Mouse (Mus musculus) ES-E14 (cell line): Measurements from ENCODE around the gene Atp5b. TPM values are rescaled to one million over a fixed set of nuclear protein-coding genes. Genes with fewer than 3 reads are reported as not detected.

Source experiments
- DNase-seq: peaks from one replicate; pipeline ENCODE4 v3.0.0-alpha.2; 2013; ENCODE audit warnings: low read depth, low spot score
- H3K27ac ChIP-seq: 2 replicates; pipeline ENCODE4 v1.5.1; 2012; ENCODE audit warnings: low read depth, mild to moderate bottlenecking, low read length, moderate library complexity, mixed read lengths; ENCODE audit not compliant: poor library complexity, insufficient read depth, severe bottlenecking
- H3K36me3 ChIP-seq: 2 replicates; pipeline ENCODE4 v1.6.1; 2012; ENCODE audit warnings: mild to moderate bottlenecking, low read length, moderate library complexity, mixed read lengths; ENCODE audit not compliant: control insufficient read depth, poor library complexity, insufficient read depth, severe bottlenecking
- H3K4me1 ChIP-seq, 2 experiments: fragments of 150-350 bp in 1 of 2; sonication (generic) in 1 of 2; 2 replicates each; pipeline ENCODE4 v1.6.1; 2012; ENCODE audit warnings: low read length in 2 of 2, mild to moderate bottlenecking in 1 of 2, mixed read lengths in 1 of 2; ENCODE audit not compliant: control insufficient read depth in 2 of 2, insufficient read depth in 2 of 2, poor library complexity in 1 of 2
- H3K4me3 ChIP-seq, 2 experiments: fragments of 150-350 bp in 1 of 2; sonication (generic) in 1 of 2; 2 replicates each; pipeline ENCODE4 v1.5.1; 2012; ENCODE audit warnings: low read length in 2 of 2, low read depth in 1 of 2, mild to moderate bottlenecking in 1 of 2, mixed read lengths in 1 of 2; ENCODE audit not compliant: insufficient read depth in 1 of 2, poor library complexity in 1 of 2, severe bottlenecking in 1 of 2
- H3K9ac ChIP-seq: 2 replicates; pipeline ENCODE4 v1.6.1; 2012; ENCODE audit warnings: low read depth, mild to moderate bottlenecking, low read length, mixed read lengths; ENCODE audit not compliant: poor library complexity, insufficient read depth, severe bottlenecking
- H3K9me3 ChIP-seq: fragments of 150-350 bp; sonication (generic); 2 replicates; pipeline ENCODE4 v1.6.1; 2012; ENCODE audit warnings: low read depth, mild to moderate bottlenecking, low read length; ENCODE audit not compliant: control insufficient read depth, insufficient read depth
- CHD2 ChIP-seq: IDR thresholded peaks from 2 replicates; pipeline ENCODE4 v1.6.1; 2014; ENCODE audit warnings: mild to moderate bottlenecking, low read depth, low read length, inconsistent platforms
- HCFC1 ChIP-seq: IDR thresholded peaks from 2 replicates; pipeline ENCODE4 v1.6.1; 2012; ENCODE audit warnings: low read length, inconsistent platforms, borderline replicate concordance; ENCODE audit not compliant: insufficient read depth
- MAFK ChIP-seq: IDR thresholded peaks from 2 replicates; pipeline ENCODE4 v1.6.1; 2014; ENCODE audit warnings: mild to moderate bottlenecking, low read depth, low read length, inconsistent platforms; ENCODE audit not compliant: insufficient read depth
- ZC3H11A ChIP-seq: IDR thresholded peaks from 2 replicates; pipeline ENCODE4 v1.6.1; 2012; ENCODE audit warnings: low read depth, mild to moderate bottlenecking, inconsistent platforms, low read length, borderline replicate concordance
- ZNF384 ChIP-seq: IDR thresholded peaks from 2 replicates; pipeline ENCODE4 v1.6.1; 2012; ENCODE audit warnings: low read depth, low read length, inconsistent platforms
- in situ Hi-C, 2 experiments: fragments of 600-800 bp; cut with MboI; formaldehyde crosslinking; loops; one replicate each; pipeline ENCODE4 v1.15.1; 2025; ENCODE audit warnings: low sequenced_read_pairs in 2 of 2, inconsistent platforms in 1 of 2; ENCODE audit not compliant: unreplicated experiment in 2 of 2
- total RNA-seq: library from RNA; depleted of rRNA; stranded (reverse); fragments of 300-350 nt; gene quantifications from 2 replicates; pipeline ENCODE4 v1.2.3, GENCODE M21; 2012

The Atp5b gene
- total RNA-seq, 1 experiment: 2,075 TPM

DNA sequence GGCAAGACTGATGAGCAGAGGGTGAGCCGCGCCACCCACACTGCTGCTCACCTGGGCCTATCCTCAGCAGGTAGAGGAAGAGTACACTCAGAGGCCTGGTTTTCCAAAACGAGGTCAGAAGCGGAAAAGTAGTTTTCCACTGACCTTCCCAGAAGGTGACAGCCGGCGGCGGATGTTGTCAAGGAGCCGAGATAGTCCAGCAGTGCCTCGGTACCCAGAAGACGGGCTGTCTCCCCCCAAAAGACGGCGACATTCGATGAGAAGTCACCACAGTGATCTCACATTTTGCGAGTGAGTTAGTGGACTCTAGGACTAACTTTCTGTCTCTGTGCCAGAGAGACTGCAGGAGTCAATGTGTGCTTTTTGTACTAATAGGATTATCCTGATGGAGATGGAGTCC, 42.9 kb downstream of the Atp5b start:
- H3K36me3 ChIP-seq: peaks cover 74% of the 10 kb centered on the region
- H3K9me3 ChIP-seq: no peaks in the 10 kb centered on the region
- H3K4me1 ChIP-seq: peaks cover 0 to 9% of the 10 kb centered on the region in 2 experiments; a peak in 2 of 4 replicates
- H3K27ac ChIP-seq: no peak overlapping the region
- H3K9ac ChIP-seq: no peak overlapping the region
- no peak overlapping the region for H3K4me3 ChIP-seq
- no peak for DNase-seq
- TF ChIP-seq CHD2: no peak
- TF ChIP-seq ZC3H11A: no peak
- in situ Hi-C loops: no loop called here

DNA sequence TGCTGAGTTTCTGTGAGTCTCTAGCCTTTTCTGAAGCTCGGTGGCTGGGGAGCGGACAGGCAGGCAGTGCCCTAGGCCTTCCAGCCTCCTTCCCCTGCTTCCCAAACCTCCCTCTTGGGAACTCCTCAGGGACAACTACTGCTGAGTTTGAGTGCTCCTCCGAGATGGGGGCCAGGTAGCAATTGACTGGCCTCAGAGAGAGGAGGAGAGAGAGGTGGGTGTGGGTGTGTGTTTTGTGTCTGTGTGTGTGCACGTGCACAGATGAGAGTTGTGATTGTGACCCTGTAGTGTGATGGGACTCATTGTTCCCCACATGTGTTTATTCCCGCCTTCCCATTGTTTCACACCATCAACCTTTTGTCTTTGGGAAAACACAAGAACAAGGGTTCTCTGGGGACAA, 44.4 kb downstream of the Atp5b start:
- in situ Hi-C loops: no loop called here
- peaks cover 0 to 11% of the 10 kb centered on the region in 2 experiments; a peak in 2 of 4 replicates for H3K4me1 ChIP-seq
- no peaks in the 10 kb centered on the region for H3K9me3 ChIP-seq
- H3K4me3 ChIP-seq: no peak overlapping the region
- no peak overlapping the region for H3K9ac ChIP-seq
- H3K36me3 ChIP-seq: peaks cover 73% of the 10 kb centered on the region
- no peak for DNase-seq
- TF ChIP-seq ZNF384: no peak
- no peak overlapping the region for H3K27ac ChIP-seq

DNA sequence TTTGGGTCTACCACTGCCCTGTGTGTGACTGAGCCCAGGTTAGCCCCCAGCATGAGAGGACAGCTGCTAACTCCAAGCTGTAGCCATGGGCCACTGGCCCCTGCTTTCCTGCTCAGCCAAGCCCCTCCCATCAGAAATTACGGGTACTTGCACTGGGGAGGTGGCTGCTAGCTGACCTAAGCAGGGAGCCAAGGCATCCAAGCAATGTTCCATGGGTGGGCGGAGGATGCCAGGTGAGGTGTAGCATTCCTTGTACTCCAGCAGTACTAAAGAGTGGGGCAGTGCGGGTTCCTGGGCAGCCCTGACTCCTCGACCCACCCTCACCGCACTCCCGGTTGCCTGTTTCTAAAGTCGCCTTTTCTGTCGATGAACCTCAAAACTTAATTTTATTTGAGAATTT, 45.1 kb downstream of the Atp5b start:
- peaks cover 68% of the 10 kb centered on the region for H3K36me3 ChIP-seq
- TF ChIP-seq MAFK (no peak), HCFC1 (no peak), ZNF384 (no peak), ZC3H11A (no peak), CHD2 (no peak)
- DNase-seq: no peak
- H3K4me3 ChIP-seq: no peak overlapping the region
- H3K9me3 ChIP-seq: no peaks in the 10 kb centered on the region
- in situ Hi-C loops: no loop called here
- H3K4me1 ChIP-seq: peaks cover 0 to 11% of the 10 kb centered on the region in 2 experiments; a peak in 2 of 4 replicates
- no peak overlapping the region for H3K9ac ChIP-seq
- H3K27ac ChIP-seq: no peak overlapping the region

DNA sequence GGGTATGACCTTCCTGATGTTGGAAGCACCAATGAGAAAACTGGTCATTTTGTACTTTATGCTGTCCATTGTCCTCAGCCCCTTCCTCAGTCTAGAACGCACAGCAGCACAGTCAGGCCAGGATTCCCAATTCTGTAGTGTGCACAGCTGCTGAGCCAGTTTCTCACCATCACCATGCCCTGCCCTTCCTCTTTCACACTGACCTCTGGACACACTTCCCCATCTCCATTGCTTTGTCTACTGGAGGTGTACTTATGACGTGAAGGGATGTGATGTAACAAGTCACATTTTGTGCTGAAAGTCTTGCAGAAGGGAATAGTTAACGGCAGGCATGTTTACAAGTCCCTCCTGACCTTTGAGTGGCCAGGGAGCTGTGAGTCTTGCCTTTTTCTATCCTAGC, 48.2 kb downstream of the Atp5b start:
- Histone ChIP-seq H3K9ac (no peak overlapping the region), H3K4me1 (peaks cover 0 to 15% of the 10 kb centered on the region in 2 experiments; a peak in 2 of 4 replicates), H3K27ac (no peak overlapping the region), H3K9me3 (no peaks in the 10 kb centered on the region), H3K36me3 (peaks cover 43% of the 10 kb centered on the region), H3K4me3 (no peak overlapping the region)
- in situ Hi-C loops: no loop called here
- TF ChIP-seq HCFC1: no peak
- no peak for TF ChIP-seq ZC3H11A
- TF ChIP-seq ZNF384: no peak
- no peak for TF ChIP-seq MAFK
- no peak for DNase-seq

DNA sequence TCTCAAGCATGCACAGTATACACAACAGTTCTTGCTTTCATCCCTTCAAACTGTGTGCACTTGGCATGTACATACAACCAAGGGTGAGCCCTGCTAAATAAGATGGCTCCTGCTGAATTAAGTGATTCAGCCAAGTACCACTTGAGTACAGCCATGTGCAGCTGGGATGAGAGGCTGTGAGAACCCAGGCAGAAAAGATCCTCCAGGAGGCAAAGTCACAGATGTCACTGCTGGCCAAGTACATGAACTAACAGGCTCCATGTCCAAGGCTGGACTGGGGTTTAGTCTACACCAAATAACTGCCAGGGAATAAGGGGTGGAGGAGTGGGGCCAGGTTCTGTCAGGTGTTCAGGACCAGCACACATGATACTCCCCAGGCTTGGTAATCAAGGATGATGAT, 48.7 kb downstream of the Atp5b start:
- no peak overlapping the region for H3K9ac ChIP-seq
- DNase-seq: no peak
- peaks cover 38% of the 10 kb centered on the region for H3K36me3 ChIP-seq
- H3K27ac ChIP-seq: no peak overlapping the region
- no peak for TF ChIP-seq CHD2
- TF ChIP-seq HCFC1: no peak
- TF ChIP-seq ZC3H11A: no peak
- TF ChIP-seq ZNF384: no peak
- TF ChIP-seq MAFK: no peak
- no peaks in the 10 kb centered on the region for H3K9me3 ChIP-seq
- H3K4me1 ChIP-seq: peaks cover 0 to 15% of the 10 kb centered on the region in 2 experiments; a peak in 2 of 4 replicates
- in situ Hi-C loops: no loop called here
- no peak overlapping the region for H3K4me3 ChIP-seq
